Mouse (Mus musculus) lung, postnatal 0 days (tissue): Measurements from ENCODE around the gene Apbb1.

ENCODE experiments used
- CTCF ChIP-seq: IDR thresholded peaks from 2 replicates; pipeline ENCODE4 v1.5.1; 2016; ENCODE audit warnings: antibody characterized with exemption, mild to moderate bottlenecking
- EP300 ChIP-seq: IDR thresholded peaks from 2 replicates; pipeline ENCODE4 v1.6.1; 2016; ENCODE audit warnings: antibody characterized with exemption, mild to moderate bottlenecking, control low read depth

DNA sequence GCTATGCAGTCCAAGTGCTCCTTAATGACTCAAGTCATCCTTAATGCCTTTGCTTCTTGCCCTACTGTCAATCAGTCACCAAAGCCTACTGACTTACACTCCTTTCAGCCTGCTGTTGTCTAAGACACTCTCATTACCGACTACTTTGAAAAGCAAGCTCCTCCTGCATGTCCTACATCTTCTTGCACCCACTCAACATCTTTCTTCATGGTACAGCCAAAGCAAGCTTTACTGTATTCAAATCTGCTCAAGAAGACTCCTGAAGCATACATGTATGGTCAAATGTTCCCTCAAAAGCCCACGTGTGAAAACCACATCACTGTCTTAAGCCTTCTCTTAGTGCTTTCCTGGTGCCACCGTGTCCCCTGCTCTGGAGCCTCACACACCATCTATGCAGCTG lies 18.1 kb downstream of the Apbb1 start:
- TF ChIP-seq CTCF (no peak), EP300 (no peak)
